Mouse (Mus musculus): ENCODE results near the gene Trnp1.

- no peak for TF ChIP-seq CTCF (IDR thresholded peaks at IDR 0.05; ENCODE audit: extremely low read depth, insufficient read depth, low read length)
- TF ChIP-seq POLR2A (IDR thresholded peaks at IDR 0.05; ENCODE audit: extremely low read depth, insufficient read depth, low read length), result no peak
These were observed 6.5 kb downstream of the Trnp1 start for GRCm38 (mm10) chr4:133491800-133492199.

Measured in cortical plate, adult 2 months (tissue).